Mouse (Mus musculus) C2C12 (cell line): ENCODE measurements at regions not wholly inside any gene's neighbourhood (a gene's known extent, or its start where the extent isn't known, plus 50 kb on each side); places are given as distances from the start of the nearest gene placed in this dataset.

Source experiments
- CTCF ChIP-seq: IDR thresholded peaks from one replicate; pipeline ENCODE4 v1.5.1; 2011; ENCODE audit not compliant: control insufficient read depth, insufficient read depth, insufficient read length
- FOSL1 ChIP-seq: IDR thresholded peaks from one replicate; pipeline ENCODE4 v1.8.0; 2011; ENCODE audit warnings: mild to moderate bottlenecking, low read length; ENCODE audit not compliant: poor library complexity, insufficient read depth, severe bottlenecking
- MAX ChIP-seq: IDR thresholded peaks from one replicate; pipeline ENCODE4 v1.6.1; 2011; ENCODE audit warnings: mild to moderate bottlenecking, control low read depth
- MYOD1 ChIP-seq: IDR thresholded peaks from one replicate; pipeline ENCODE4 v1.6.1; 2011; ENCODE audit warnings: low read depth; ENCODE audit not compliant: control insufficient read depth, insufficient read length
- MYOG ChIP-seq: IDR thresholded peaks from one replicate; pipeline ENCODE4 v1.6.1; 2011; ENCODE audit not compliant: control insufficient read depth, insufficient read length; ENCODE audit errors: extremely low read depth
- USF1 ChIP-seq: IDR thresholded peaks from one replicate; pipeline ENCODE4 v1.6.1; 2011; ENCODE audit warnings: low read depth, mild to moderate bottlenecking, control low read depth, moderate library complexity

DNA sequence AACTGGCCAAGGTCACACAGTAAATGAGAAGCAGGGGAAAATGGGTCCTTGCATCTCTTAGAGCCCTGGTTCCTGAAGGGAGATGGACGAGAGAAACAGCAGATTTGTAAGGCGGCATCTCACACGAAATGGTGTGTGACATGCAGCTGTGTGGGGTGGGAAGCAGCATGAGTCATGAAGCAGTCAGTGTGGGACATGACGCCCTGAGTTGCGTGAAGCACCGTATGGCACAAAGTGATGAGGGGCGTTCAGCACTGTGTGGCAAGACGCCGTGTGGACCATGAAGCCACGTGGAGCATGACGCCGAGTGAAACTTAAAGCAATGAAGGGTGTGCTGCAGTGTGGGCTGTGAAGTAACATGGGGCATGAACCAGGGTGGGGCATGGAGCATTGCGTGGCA, 414.9 kb upstream of the Zmiz1 start:
- TF ChIP-seq CTCF: no peak
- TF ChIP-seq USF1: no peak
- no peak for TF ChIP-seq MAX
- no peak for TF ChIP-seq FOSL1
- no peak for TF ChIP-seq MYOD1
- no peak for TF ChIP-seq MYOG
